Mouse (Mus musculus) spleen, postnatal 14 days (tissue): Measurements from ENCODE around the gene Lactb.
"Not testable (repeated sequence)": the region's sequence is repeated elsewhere in the genome, so short reads cannot be mapped to it uniquely, and the experiment has no call there.

Source experiments
- DNase-seq, 2 experiments: peaks; one replicate each; pipeline ENCODE4 v3.0.0; 2021 to 2022; ENCODE audit warnings: low spot score in 2 of 2

The Lactb gene

GRCm38 (mm10) chr9:66920488-66921279 lies 54.6 kb downstream of the Lactb start:
- no peak for DNase-seq

- DNase-seq, result no peak
Measured at GRCm38 (mm10) chr9:66919981-66920380, 55.3 kb downstream of the Lactb start.

- DNase-seq, result peak; percentile 95 to 97
Measured at GRCm38 (mm10) chr9:66919382-66919971, 55.8 kb downstream of the Lactb start, which contains the start of gene Rab8b. TSS of gene Rab8b (minus strand) at chr9:66919687.

DNA sequence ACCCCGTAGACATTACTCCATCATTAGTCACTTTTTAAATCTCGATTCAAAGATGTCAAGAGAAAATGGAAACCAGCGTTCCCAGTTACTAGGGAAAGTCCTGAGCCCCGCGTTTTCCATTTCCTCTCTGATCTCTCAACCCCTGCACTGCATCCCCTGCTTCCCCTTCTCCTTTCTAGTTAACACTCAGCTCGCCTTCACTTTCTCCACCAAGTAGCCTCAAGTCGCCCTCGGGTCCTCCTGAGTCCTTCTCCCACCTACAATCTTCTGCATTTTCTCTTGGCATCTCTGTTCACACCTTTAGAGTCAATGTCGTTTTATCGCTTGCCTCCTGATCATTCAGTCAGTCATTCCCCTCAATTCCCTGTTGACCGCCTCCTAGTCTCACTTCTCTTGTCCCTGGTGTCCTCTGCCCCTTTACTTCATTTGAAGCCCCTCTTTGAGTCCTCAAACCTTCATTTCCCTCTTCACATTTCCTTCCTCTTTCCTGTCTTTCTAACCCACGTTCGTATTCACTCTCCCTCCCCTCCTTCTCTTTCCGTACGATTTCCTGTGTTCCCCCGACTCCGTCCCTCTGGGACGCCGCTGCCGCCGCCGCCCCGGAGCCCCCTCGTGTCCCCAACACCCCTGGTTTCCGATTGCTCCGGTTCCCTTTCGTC lies 56.5 kb downstream of the Lactb start:
- no peak for DNase-seq

DNA sequence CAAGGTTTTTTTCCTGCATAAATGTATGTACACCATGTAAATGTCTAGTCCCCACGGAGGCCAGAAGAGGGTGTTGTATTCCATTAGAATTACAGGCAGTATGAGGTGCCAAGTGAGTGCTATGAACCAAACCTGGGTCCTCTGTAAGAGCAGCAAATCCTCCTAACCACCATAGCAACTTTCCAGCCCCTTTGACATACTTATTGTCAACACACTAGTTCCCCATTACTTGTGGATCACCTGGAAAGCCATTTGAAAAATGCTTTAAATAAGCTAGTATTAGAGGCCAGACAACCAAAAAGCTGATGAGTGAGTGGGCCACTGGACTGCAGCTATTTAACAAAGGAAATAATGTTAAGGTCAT lies 57.4 kb downstream of the Lactb start:
- no peak for DNase-seq

GRCm38 (mm10) chr9:66917216-66917891 lies 57.9 kb downstream of the Lactb start:
- DNase-seq, result no peak

- no peak for DNase-seq
Measured at GRCm38 (mm10) chr9:66915869-66916785, 59.2 kb downstream of the Lactb start.

GRCm38 (mm10) chr9:66915401-66915800 lies 59.9 kb downstream of the Lactb start:
- no peak for DNase-seq

GRCm38 (mm10) chr9:66914540-66914939 lies 60.7 kb downstream of the Lactb start:
- DNase-seq, result no peak

GRCm38 (mm10) chr9:66913254-66913934 lies 61.9 kb downstream of the Lactb start:
- DNase-seq, result not testable (repeated sequence)

DNA sequence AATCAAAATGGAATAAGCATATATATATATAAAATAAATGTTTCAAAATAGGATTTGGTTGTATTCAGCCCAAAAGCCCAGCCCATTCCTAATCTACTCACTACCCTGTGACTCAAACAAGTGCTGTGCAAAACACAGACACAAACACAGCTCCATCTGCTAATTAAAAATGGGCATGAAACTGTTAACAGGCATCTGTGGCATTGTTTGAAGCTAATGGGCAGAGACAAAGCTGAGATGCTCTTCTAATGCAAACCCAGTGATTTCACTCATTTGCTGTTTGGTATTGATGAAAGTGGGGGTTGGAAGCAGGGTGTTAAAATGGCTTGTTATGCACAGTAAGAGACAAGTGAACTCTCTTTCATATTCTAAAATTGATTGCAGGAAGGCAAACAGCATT lies 63.0 kb downstream of the Lactb start:
- DNase-seq, result no peak

GRCm38 (mm10) chr9:66910677-66911076 lies 64.6 kb downstream of the Lactb start:
- no peak for DNase-seq

- no peak for DNase-seq
Measured at GRCm38 (mm10) chr9:66909922-66910321, 65.4 kb downstream of the Lactb start.

DNA sequence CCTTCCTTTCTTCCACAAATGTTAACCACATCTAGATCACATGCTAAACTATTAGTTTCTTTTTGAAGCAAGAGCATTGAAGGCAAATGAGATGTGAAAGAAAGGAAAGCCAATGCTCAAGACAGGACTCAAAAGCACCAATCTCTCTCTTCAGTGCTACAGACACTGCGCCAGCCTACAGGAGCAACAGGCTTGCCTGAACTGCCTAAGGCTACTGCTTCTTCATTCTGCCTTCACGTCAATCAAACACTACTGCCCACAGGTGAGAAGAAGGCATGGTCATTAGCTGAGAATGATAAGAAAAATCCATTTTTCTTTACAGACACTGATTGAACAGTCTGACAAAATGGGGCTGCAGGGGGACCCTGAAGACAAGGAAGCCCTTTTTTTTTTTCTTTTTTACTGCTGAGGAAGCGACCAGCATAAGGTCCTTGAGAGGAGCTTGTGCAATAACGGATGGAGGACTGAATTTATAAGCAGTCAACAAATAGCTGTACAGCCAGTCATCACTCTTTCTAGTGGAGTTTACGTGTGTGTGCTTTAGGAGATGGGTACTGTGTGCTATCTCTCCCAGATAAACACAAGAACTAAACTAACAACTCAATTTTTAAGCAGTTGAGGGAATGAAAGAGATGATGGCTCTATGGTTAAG lies 67.4 kb downstream of the Lactb start:
- DNase-seq, result no peak

- no peak for DNase-seq
Measured at GRCm38 (mm10) chr9:66907126-66907525, 68.2 kb downstream of the Lactb start.

GRCm38 (mm10) chr9:66905990-66906389 lies 69.3 kb downstream of the Lactb start:
- DNase-seq, result no peak
